Mouse (Mus musculus): ENCODE data around the gene Dok4.
"Not testable (repeated sequence)": the region's sequence is repeated elsewhere in the genome, so short reads cannot be mapped to it uniquely, and the experiment has no call there.

Gene Dok4

GRCm38 (mm10) chr8:94880742-94881141 is 4.6 kb upstream of the Dok4 start:
- no peak for DNase-seq (ENCODE audit: low spot score in 2 of 2)

- DNase-seq (ENCODE audit: low spot score in 2 of 2) = no peak
Observed at GRCm38 (mm10) chr8:94876820-94877219, 690 bp upstream of the Dok4 start.

- DNase-seq (ENCODE audit: low spot score in 2 of 2) = no peak
Observed at GRCm38 (mm10) chr8:94875871-94876150, 319 bp downstream of the Dok4 start.

DNA sequence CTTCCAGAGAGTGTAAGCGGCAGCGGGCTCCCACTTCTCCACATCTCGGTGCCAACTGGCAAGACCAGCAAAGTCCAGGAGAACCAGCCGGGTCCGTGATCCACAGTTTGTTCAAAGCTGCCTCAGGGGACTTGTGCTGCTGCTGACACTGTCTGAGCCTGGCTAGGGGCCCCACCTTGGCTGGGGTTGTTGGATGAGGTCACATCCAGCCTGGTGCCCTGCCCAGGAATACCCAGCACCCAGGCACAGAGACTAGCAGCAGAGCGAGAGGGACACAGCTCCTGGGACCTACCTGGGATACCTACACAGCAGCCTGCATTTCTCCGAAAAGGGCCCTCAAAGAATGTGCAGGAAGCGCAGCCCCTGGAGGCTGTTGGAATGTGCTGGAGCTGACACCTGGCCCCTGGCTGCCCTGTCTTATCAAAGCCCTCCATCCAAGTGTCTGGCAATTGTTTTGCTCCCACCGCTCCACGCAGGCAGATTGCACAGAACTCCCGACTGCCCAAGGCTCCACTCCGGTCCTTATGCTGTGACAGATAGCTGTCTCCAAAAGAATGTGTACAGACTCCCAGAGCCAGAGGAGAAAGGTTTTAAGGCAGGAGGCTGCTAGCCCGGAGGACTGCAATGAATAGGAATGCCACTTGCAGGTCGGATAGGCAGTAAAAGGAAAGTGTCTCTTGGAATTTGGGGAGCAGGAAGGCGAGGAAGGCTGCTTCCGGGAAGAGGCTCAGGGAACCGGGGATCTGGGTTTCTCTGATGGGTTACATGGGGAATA is 847 bp downstream of the Dok4 start:
- no peak for DNase-seq (ENCODE audit: low spot score in 2 of 2)

GRCm38 (mm10) chr8:94874358-94874757 is 1.8 kb downstream of the Dok4 start:
- peak in 1 of 2 experiments; percentile 53 for DNase-seq (ENCODE audit: low spot score in 2 of 2)

DNA sequence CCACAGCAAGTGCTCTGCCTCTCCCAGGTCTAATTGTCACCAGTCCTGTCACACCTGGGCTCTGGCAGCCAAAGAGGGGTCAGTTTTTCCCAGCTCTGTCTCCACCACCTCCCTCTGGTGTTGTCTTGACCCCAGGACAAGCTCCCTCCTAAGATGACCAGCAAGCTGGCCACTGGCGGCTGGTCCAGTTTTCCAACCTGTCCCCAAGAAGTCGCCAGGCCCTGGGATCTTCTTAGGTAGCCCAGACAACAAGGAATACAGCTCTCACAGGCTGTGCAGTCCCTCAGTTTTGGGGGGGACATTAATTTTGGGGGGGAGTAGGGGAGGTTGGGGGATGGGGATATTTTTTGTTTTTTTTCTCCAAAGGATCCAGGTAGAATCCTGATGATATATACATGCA is 3.6 kb downstream of the Dok4 start:
- no peak for DNase-seq (ENCODE audit: low spot score in 2 of 2)

DNA sequence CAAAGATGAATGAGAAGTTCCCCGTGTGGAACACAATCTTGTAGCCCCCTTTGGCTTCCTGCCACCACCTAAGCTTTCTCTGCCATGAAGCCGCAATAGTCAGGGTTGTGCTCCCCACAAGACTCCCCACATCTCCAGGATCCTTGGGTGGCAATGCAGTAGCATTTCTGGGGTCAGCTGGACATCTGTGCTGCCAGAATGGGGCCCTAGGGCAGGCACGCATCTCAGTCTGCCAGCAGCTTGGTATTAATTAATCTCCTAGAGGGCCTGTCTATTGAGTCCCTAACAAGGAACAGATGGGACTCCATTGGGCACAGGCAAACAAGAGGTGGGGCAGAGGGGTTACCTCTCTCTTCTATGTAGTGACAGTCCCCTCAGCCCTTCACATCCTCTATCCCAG is 4.0 kb downstream of the Dok4 start:
- no peak for DNase-seq (ENCODE audit: low spot score in 2 of 2)

DNA sequence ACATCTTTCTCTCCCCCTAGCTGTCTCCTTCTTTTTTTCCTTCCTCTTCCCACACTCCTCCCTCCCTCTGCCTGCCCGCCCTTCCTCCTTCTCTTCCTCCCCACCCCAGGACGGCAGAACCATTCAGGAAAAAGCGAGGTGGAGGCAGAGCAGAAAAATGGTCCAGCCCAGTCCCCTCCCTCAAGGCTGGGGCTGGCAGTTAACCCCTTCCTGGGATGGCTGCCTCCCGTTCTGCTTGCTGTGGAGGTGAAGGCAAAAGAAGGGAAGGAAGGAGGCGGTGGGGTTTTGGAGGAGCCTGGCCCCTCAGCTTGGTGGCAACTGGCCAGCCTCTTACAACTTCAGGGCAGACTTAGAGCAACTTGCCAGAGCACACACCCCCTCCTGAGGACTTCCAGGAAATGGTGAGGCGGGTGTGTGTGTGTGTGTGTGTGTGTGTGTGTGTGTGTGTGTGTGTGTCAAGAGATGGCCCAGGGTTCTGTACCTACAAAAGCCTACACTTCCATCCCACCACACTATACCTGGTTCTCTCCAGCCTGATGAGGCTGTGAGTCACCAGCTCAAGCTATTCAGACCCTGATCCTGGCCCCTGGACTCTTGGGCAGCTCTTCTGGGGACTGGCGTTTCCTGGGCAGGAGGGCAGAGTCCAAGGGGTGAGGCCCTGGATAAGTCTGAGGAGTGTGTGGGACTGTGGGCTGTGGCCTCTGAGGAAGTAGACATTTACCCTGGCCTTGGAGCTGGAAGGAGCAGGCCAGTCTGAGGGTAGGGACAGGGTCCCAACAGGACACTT is 4.8 kb downstream of the Dok4 start:
- DNase-seq (ENCODE audit: low spot score in 2 of 2) = peak; percentile 68 to 76

- DNase-seq (ENCODE audit: low spot score in 2 of 2) = peak in 1 of 2 experiments; percentile 59
Observed at GRCm38 (mm10) chr8:94870474-94871107, 5.5 kb downstream of the Dok4 start.

DNA sequence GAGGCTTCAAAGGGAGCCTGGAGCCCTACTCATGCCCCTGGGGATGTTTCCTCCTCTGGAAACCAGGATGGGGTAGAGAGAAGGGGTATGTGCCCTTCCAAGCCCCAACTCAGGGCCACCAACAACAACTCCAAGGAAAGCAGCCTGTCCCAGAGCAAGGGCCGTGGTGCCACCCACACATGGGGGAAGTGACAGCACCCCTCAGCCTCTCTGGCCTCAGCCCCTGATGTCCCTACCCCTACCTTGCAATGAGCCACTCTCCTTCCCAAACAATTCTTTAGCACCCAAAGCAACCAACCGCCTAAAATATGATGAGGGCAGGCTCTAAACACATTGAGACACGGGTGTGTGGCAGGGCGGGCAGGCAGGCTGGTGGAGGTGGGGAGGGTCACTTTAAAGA is 6.1 kb downstream of the Dok4 start:
- DNase-seq (ENCODE audit: low spot score in 2 of 2) = no peak

DNA sequence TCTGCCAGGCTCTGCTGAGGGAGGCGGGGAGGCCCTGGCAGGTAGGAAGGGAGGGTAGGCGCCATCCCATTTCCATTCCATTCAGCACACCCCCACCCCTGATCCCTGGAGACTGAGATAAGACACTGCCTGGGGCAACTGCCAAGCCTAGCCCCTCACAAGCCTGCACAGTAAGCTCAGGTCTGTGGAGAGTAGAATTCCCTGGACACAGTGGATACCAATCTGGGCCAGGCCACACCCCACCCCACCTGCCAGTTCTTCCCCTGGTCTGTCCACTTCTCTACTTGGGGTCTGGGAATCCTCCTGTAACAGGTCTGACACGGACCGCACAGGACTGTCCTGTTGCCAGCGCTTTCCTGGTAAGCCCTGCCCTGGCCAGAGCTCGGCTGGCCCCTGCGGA is 7.0 kb downstream of the Dok4 start:
- no peak for DNase-seq (ENCODE audit: low spot score in 2 of 2)

DNA sequence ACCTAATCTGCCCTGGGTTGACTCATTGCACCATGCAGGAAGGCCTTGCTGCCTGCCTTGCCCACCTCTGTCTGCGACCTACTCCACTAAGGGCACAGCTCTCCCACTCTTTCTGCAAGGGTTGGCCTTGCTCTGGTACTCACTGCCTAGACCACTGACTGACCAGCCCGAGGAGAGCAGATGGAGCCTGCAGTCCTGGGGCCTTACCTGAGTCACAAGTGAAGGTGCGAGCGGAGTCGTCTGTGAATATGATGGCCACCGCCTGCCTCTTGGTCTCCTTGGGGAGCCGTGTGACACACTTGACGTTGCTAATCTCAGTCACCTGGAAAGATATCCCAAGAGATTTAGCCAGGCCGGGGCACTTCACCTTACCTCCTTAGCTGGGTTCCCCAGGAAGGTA is 9.2 kb downstream of the Dok4 start:
- no peak for DNase-seq (ENCODE audit: low spot score in 2 of 2)

- no peak for DNase-seq (ENCODE audit: low spot score in 2 of 2)
Observed at GRCm38 (mm10) chr8:94865292-94865691, 10.8 kb downstream of the Dok4 start.

GRCm38 (mm10) chr8:94863897-94864673 is 12.0 kb downstream of the Dok4 start:
- no peak for DNase-seq (ENCODE audit: low spot score in 2 of 2)

DNA sequence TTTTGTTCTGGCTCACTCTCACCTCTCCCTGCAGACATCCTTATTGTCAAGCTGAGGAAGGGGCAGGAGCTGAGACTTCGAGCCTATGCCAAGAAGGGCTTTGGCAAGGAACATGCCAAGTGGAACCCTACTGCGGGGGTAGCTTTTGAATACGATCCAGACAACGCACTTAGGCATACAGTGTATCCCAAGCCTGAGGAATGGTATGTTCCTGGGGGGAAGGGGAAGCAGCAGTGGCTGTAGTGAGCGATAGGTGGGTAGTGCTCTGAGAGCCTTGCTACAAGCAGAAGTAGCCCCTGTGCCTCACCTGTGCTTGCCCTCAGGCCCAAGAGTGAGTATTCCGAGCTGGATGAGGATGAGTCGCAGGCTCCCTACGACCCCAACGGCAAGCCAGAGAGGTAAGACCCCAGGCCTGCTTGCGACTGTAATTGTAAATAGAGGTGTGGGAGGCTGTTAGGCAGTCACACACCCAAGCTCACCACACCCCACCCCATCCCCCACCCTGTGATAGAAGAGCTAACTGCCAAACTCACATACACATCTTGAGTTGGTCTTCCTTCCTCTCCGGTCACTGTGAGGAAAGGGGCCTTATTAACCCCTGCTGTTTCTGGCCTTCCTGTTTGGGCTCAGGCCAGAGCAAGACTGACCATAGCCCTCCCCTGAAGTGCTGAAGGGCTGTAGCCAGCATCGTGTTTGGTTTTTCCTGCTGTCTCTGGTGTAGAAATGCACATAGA is 13.5 kb downstream of the Dok4 start:
- no peak for DNase-seq (ENCODE audit: low spot score in 2 of 2)

DNA sequence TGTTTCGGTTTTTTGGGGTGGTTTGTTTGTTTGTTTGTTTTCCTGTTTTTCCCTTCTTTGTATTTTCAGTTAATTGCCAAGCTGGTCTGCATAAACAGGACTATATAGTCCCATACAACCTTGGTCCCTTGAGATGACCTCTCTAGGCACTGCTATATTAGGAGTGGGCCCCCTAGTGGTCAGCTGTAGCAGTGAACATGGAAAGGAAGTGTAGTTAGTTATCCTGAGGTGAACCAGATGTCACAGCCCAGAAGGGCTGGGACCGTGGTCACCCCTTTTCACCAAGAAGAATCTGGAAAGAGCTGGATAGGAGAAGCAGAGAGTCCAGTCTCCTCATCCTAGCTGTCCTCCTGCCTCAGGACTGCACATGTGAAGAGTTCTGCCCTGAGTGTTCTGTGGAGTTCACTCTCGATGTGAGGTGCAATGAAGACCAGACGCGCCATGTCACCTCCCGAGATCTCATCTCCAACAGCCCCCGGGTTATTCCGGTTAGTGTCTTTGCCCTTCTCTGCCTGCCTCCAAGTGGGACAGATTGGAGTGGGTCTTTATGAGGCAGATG is 14.7 kb downstream of the Dok4 start:
- peak in 1 of 2 experiments; percentile 36 for DNase-seq (ENCODE audit: low spot score in 2 of 2)

DNA sequence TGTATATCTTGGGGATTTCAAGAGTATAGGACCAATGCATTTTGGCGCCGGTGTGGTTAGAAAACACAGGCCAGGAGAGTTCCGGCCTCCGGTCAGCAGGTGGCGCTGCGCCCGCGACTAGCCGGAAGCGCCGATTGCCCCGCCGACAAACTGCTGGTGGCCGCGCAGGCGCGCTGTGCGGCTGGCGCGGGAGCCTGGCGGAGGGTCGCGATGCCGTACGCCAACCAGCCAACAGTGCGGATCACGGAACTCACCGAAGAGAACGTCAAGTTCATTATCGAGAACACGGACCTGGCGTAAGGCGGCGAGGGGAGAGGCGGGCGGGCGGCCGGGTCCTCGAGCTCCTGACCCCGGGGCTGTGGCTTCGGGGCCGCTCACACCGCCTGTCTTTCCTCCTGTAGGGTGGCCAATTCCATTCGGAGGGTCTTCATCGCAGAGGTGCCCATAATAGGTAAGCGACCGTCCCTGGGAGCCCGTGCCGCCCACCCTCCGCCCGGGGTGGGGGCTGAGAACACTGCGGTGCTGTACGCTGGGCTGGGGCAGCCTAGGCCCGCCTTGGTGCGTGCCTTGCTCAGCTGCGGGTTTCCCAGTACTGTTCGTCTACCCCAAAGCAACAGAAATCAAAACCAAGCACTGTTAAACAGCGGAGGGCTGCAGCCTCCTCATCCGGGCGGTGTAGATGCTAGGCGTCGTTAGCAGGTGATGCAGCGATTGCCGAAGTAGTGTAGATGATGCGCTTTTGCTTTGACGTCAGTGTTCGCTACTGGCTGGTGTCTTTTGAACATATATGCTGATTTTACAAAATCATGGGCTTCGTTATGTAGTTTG is 18.6 kb downstream of the Dok4 start, which contains the start of gene Polr2c:
Gene Polr2c, plus strand, starts transcription at position 105 of the 828 bp plus-strand sequence.
- peak; percentile 77 to 87 for DNase-seq (ENCODE audit: low spot score in 2 of 2)

DNA sequence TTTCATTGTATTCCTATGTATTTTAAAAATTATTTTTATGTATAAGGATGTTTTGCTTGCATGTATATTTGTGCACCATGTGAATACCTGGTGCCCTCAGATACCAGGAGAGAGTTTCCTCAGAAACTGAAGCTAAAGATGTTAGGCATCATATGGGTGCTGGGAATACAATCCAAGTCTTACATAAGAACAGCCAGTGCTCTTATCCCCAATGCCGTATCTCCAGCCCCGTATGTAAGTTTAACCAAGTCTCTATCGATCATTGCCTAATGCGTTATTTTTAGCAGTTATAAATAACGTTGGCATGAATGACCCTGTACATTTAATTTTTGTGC is 19.2 kb downstream of the Dok4 start:
- no peak for DNase-seq (ENCODE audit: low spot score in 2 of 2)

GRCm38 (mm10) chr8:94854761-94855160 is 21.4 kb downstream of the Dok4 start:
- DNase-seq (ENCODE audit: low spot score in 2 of 2) = not testable (repeated sequence)

DNA sequence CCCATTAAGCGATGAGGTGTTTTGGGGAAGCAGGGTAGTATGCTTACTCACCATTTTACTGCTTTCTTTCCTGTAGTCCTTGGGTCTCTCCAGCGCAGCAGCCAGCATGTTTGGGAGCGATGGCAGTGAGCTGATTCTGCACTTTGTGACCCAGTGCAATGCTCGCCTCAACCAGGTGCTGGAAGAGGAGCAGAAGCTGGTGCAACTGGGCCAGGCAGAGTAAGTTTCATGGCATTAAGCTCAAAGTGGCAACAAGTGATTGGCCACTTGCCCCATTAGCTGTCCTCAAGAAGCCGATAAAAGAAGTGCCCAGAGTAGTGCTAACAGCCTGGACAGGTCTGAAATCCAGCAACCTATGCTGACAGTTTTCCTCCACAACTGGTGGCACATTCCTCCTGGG is 26.1 kb downstream of the Dok4 start:
- DNase-seq (ENCODE audit: low spot score in 2 of 2) = no peak
